Mouse (Mus musculus): ENCODE data around the gene Slc6a13.

Gene Slc6a13

GRCm38 (mm10) chr6:121326486-121327069 lies 26.6 kb downstream of the Slc6a13 start:
- DNase-seq (ENCODE audit: low read depth, low spot score), result no peak

DNA sequence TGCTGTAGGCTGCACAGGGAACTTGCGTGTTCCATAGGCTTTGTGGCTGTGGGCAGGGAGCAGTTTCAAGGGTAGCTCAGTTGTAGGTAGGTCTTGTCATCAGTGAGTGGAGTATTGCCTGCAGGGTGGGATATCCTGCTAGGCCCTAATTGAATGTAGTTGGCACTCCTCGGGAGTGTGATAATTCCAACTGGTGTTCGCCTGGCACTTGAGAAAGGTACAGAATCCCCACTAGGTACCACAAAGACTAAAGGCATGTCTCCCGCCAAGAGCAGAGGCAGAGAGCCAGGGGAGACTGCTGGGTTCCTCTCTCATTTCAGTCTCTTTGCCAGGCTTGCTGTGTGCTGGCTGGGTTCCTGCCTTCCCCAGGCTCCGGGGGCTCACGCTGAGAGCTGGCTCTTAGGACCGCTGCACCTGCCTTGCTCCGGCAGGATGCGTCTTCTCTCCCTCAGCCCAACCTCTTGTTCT lies 28.4 kb downstream of the Slc6a13 start:
- no peak for DNase-seq (ENCODE audit: low read depth, low spot score)

- no peak for DNase-seq (ENCODE audit: low read depth, low spot score)
Measured at GRCm38 (mm10) chr6:121329848-121330508, 30.0 kb downstream of the Slc6a13 start.

- no peak for DNase-seq (ENCODE audit: low read depth, low spot score)
Measured at GRCm38 (mm10) chr6:121335841-121336240, 35.8 kb downstream of the Slc6a13 start.

DNA sequence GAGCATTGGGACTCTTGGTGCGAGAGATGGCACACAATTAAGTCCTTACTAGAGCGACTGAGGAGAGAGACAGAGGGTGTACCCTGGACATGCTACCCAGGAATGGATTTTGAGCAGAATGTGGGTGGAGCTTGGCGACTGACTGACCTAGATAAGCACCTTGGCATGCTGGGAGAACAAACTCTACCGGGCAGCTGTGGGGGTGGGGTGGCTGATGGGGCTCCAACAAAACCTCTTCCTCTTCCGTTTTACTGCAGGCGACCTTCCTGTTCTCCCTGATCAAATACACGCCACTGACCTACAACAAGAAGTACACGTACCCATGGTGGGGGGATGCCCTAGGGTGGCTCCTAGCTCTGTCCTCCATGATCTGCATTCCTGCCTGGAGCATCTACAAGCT lies 36.5 kb downstream of the Slc6a13 start:
- no peak for DNase-seq (ENCODE audit: low read depth, low spot score)

GRCm38 (mm10) chr6:121337229-121337628 lies 37.2 kb downstream of the Slc6a13 start:
- DNase-seq (ENCODE audit: low read depth, low spot score), result no peak

GRCm38 (mm10) chr6:121337770-121338518 lies 37.9 kb downstream of the Slc6a13 start:
- DNase-seq (ENCODE audit: low read depth, low spot score), result peak; percentile 75

DNA sequence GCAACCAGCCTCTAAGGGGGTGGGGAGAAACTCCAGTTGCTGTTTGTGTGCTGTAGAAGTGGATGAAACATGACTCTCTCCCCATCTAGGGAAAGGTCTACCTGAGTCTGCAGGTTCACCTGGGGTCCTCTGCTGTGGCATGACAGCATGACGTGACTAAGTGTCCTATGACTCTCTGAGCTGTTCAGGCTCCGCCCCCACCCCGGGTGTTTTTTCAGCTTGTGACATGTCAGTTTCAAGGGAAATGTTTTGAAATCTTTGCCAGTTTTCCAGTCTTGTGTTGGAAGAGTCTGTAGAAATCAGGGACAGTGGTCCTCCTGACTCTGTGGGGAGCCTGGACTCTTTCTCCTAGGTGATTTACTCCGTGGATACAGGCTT lies 38.5 kb downstream of the Slc6a13 start:
- DNase-seq (ENCODE audit: low read depth, low spot score), result no peak

DNA sequence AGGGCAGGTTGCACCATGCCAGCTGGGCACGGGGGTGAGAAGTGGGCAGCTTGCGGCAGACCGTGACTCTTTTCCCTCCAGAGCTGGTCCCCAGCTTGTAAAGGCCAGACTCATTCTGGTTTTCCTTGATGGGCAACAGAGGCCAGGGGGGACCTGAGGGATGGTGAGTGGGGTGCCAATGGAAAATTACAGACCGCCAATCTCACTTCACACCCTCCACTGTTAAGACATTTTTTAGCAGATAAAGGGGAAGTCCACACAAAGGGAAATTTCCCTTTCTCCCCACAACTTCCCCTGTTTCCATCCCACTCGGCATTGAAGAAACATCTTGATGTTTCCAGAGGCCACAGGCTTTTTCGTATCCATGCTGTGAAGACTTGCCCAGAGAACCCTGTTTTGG lies 41.6 kb downstream of the Slc6a13 start:
- no peak for DNase-seq (ENCODE audit: low read depth, low spot score)

DNA sequence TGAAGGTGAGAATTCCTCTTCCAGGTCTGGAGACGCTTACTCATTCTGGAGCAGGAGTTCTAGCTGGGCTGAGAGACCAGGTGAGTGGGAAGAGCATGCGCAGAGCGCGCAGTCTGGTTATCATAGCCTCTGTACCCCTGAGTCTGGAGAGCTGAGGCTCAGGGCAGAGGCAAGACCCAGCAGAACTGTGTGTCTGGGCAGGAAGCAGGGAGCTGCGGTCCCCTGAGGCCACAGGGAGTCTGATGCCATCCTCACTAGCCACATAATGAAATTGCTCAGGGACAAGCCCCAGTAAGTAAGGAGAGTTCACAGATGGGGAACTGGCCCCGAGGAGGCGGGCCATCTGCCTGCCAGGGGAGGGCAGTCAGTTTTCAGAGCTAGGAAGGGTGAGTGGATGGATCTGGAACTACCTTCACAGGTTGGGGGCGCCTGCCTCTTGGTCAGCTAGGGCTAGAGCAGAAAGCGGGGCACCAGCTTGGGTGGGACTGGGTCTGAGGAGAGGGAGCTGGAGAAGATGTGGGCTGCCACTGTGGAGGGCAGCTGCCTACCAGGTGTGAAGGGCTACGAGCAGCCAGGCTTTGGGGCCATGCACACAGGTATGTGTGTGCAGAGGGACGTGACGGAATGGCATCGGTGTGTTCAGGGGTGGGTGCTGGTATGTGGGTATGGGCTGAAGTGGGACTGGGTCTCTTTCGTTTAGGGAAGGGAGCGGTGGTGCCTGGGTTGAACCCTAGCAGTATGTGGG lies 43.2 kb downstream of the Slc6a13 start, which contains the start of gene Slc6a12:
Slc6a12 (plus strand) TSS at position 51 of the 745 bp plus-strand sequence.
- DNase-seq (ENCODE audit: low read depth, low spot score), result no peak

GRCm38 (mm10) chr6:121343771-121344123 lies 43.7 kb downstream of the Slc6a13 start:
- no peak for DNase-seq (ENCODE audit: low read depth, low spot score)

DNA sequence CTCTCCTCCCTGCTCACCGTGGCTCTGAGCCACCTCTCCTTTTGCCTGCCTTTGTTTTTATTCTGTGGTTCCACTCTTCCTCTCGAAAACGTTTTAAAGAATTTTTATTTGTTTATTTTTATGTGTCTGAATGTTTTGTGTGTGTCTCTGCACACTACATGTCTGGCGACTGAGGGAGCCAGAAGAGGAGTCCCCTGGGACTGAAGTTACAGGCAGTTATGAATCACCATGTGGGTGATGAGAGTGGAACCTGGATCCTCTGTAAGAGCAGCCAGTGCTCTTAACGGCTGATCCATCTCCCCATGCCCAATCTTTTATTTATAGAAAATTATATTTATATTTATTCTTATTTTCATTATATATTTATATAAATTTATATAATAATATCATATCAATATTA lies 44.3 kb downstream of the Slc6a13 start:
- no peak for DNase-seq (ENCODE audit: low read depth, low spot score)

GRCm38 (mm10) chr6:121346428-121346827 lies 46.4 kb downstream of the Slc6a13 start:
- no peak for DNase-seq (ENCODE audit: low read depth, low spot score)

DNA sequence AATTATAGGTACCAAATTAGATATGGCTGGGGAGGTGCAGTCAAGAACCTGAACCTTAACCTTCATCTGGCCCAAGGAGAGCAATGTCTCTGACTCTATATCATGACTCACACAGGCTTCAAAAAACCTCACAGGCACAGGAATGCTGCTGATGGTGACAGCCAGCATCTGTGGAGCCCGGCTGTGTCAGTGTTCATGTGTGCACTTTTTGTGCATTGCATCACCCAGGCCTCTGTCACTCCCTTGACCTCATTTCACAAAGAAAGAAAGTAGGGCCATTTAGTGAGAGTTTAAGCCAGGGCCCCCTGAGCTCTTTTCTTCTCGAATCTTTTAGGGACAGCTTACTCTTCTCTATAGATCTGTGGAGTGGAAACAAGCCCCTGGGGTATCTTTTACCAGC lies 52.2 kb downstream of the Slc6a13 start:
- DNase-seq (ENCODE audit: low read depth, low spot score), result no peak

DNA sequence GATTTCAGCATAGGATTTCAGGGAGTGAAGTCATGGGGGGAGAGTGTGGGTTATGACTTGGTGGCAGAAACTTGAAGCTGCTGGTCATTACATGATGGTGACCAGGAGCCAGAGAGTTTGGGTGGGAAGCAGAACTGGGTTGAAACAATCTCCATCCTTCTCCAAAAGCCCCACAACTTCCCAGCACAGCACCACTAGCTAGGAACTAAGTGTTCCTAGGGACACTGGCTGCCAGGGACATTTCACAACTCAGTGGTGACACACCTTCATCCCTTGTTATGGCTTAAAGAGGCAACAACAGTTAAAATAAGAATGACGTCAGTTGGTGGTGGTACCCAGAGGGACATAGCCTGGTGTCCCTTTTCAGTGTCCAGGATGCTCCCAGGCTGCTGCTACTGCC lies 56.0 kb downstream of the Slc6a13 start:
- DNase-seq (ENCODE audit: low read depth, low spot score), result no peak

DNA sequence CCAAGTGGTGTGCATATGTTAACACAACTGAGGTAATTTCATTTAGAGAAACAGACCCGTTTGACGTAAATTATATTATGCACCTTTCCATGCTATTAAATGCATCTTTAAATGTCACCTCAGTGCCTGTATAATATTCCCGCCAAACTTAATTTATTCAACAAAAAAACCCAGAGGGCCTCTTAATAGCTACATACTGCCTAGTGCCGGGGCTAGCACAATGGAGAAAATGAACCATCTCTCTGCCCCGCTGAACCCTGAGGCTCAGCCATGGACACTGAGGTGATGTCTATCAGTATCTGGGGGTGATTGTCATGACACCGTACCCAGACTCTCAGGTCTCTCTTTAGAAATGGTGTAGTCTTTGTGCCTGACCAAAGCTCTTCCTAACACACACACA lies 57.2 kb downstream of the Slc6a13 start:
- DNase-seq (ENCODE audit: low read depth, low spot score), result no peak

DNA sequence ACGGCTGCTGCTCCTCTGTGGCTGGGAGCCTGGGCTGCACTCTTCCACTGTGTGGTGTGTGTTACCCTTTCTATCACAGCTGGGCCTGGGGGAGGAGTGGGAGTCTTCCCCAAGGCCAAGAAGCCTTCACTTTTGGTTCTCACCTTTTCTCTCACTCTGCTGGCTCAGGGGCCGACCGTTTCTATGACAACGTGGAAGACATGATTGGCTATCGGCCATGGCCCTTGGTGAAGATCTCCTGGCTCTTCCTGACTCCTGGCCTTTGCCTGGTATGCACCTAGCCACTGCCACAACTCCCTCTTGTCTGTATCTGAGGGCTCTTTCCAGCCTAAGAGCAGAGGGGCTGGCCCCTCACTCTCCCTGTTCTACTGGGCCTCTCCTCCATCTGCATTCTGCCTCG lies 63.0 kb downstream of the Slc6a13 start:
- no peak for DNase-seq (ENCODE audit: low read depth, low spot score)

DNA sequence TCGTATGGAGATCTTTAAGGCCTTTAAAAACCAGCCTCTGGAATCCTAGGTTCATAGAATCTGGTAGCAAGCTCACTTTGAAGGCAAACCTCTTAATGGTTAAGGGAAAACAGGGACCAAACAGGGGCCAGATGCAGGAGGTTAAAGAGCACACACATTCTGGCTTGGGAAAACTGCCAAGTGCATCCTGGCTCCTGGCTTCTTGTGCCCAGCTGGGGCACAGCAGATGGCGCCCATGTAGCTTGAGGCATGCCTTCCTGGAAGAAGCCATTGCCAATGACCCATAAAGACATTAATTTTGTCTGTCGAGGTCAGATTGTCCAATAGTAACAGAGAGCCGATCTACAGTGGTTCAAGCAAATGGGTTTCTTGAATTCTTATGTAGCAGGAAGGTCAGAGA lies 63.9 kb downstream of the Slc6a13 start:
- no peak for DNase-seq (ENCODE audit: low read depth, low spot score)

GRCm38 (mm10) chr6:121366537-121366936 lies 66.5 kb downstream of the Slc6a13 start:
- DNase-seq (ENCODE audit: low read depth, low spot score), result peak; percentile 27

GRCm38 (mm10) chr6:121367099-121367498 lies 67.1 kb downstream of the Slc6a13 start:
- no peak for DNase-seq (ENCODE audit: low read depth, low spot score)

- no peak for DNase-seq (ENCODE audit: low read depth, low spot score)
Measured at GRCm38 (mm10) chr6:121371197-121371980, 71.4 kb downstream of the Slc6a13 start.

Measured in CD4-positive helper T cell, adult 2 months (primary cell).